Mouse (Mus musculus) myocyte (in vitro differentiated cells): Measurements from ENCODE around the gene Zscan2. TPM values are rescaled to one million over a fixed set of nuclear protein-coding genes. Genes with fewer than 3 reads are reported as not detected.
"Not testable (repeated sequence)": the region's sequence is repeated elsewhere in the genome, so short reads cannot be mapped to it uniquely, and the experiment has no call there.

Experiments used
- H3K27me3 ChIP-seq: one replicate; pipeline ENCODE4 v1.6.1; 2011; ENCODE audit not compliant: control insufficient read depth, insufficient read depth, insufficient read length
- H3K36me3 ChIP-seq: one replicate; pipeline ENCODE4 v1.6.1; 2011; ENCODE audit not compliant: control insufficient read depth, insufficient read depth
- H3K4me2 ChIP-seq: one replicate; pipeline ENCODE4 v1.6.1; 2011; ENCODE audit warnings: low read depth, control low read depth
- H3K4me3 ChIP-seq: one replicate; pipeline ENCODE4 v1.5.1; 2011; ENCODE audit warnings: mild to moderate bottlenecking, control low read depth, moderate library complexity
- H3K79me2 ChIP-seq: one replicate; pipeline ENCODE4 v1.6.1; 2011; ENCODE audit not compliant: control insufficient read depth, insufficient read depth
- H3ac ChIP-seq: one replicate; pipeline ENCODE4 v1.6.1; 2011; ENCODE audit not compliant: control insufficient read depth, insufficient read length
- CEBPB ChIP-seq: IDR thresholded peaks from 2 replicates; pipeline ENCODE4 v1.6.1; 2011; ENCODE audit warnings: mild to moderate bottlenecking, moderate library complexity; ENCODE audit not compliant: poor library complexity, insufficient read depth, severe bottlenecking
- E2F4 ChIP-seq: IDR thresholded peaks from one replicate; pipeline ENCODE4 v1.6.1; 2011; ENCODE audit warnings: mild to moderate bottlenecking, control low read depth, moderate library complexity; ENCODE audit not compliant: insufficient read depth
- MAX ChIP-seq: IDR thresholded peaks from one replicate; pipeline ENCODE4 v1.6.1; 2011; ENCODE audit warnings: low read depth, mild to moderate bottlenecking, control low read depth
- MYOD1 ChIP-seq, 3 experiments: IDR thresholded peaks; one replicate each; pipeline ENCODE4 v1.6.1; 2011; ENCODE audit warnings: control low read depth in 2 of 3, low read depth in 2 of 3, mild to moderate bottlenecking in 2 of 3, moderate library complexity in 1 of 3; ENCODE audit not compliant: insufficient read length in 2 of 3, control insufficient read depth in 1 of 3
- MYOG ChIP-seq, 3 experiments: IDR thresholded peaks; one replicate each; pipeline ENCODE4 v1.6.1; 2011; ENCODE audit warnings: control low read depth in 2 of 3, low read depth in 2 of 3, mild to moderate bottlenecking in 2 of 3; ENCODE audit not compliant: insufficient read length in 2 of 3, control insufficient read depth in 1 of 3, insufficient read depth in 1 of 3
- POLR2A ChIP-seq: IDR thresholded peaks from one replicate; pipeline ENCODE4 v1.6.1; 2011; ENCODE audit warnings: low read depth, mild to moderate bottlenecking, control low read depth, moderate library complexity; ENCODE audit not compliant: insufficient read length
- POLR2AphosphoS2 ChIP-seq: IDR thresholded peaks from one replicate; pipeline ENCODE4 v1.6.1; 2011; ENCODE audit warnings: low read depth, control low read depth; ENCODE audit not compliant: insufficient read length
- REST ChIP-seq: IDR thresholded peaks from one replicate; pipeline ENCODE4 v1.6.1; 2011; ENCODE audit warnings: mild to moderate bottlenecking, control low read depth, moderate library complexity; ENCODE audit not compliant: insufficient read depth, insufficient read length
- SRF ChIP-seq: IDR thresholded peaks from one replicate; pipeline ENCODE4 v1.6.1; 2011; ENCODE audit warnings: low read depth; ENCODE audit not compliant: control insufficient read depth, insufficient read length
- TCF12 ChIP-seq: IDR thresholded peaks from one replicate; pipeline ENCODE4 v1.6.1; 2011; ENCODE audit warnings: mild to moderate bottlenecking, control low read depth; ENCODE audit not compliant: poor library complexity, insufficient read depth, severe bottlenecking
- TCF3 ChIP-seq: IDR thresholded peaks from one replicate; pipeline ENCODE4 v1.6.1; 2011; ENCODE audit warnings: low read depth, control low read depth; ENCODE audit not compliant: insufficient read length
- USF1 ChIP-seq: IDR thresholded peaks from one replicate; pipeline ENCODE4 v1.6.1; 2011; ENCODE audit warnings: low read depth, mild to moderate bottlenecking, control low read depth, moderate library complexity
- polyA plus RNA-seq: library from polyadenylated mRNA; unstranded; fragments of >200 nt; fragmentation: generic; extraction: Trizol; gene quantifications from one replicate; pipeline ENCODE4 v1.2.1, GENCODE M21; 2012; ENCODE audit warnings: missing spikeins

Zscan2 gene
- polyA plus RNA-seq, 1 experiment = 6.3 TPM

GRCm38 (mm10) chr7:80832191-80832590, 28.5 kb upstream of the Zscan2 start:
- no peak overlapping the region for H3ac ChIP-seq
- TF ChIP-seq MAX (no peak), TCF3 (no peak), USF1 (no peak), MYOG (IDR thresholded peaks at IDR 0.05; ENCODE audit: control insufficient read depth in 1 of 3, insufficient read depth in 1 of 3, insufficient read length in 2 of 3, low read depth in 2 of 3) (no peak), TCF12 (no peak), REST (no peak), CEBPB (no peak), POLR2AphosphoS2 (no peak), SRF (no peak), E2F4 (no peak), MYOD1 (IDR thresholded peaks at IDR 0.05; ENCODE audit: control insufficient read depth in 1 of 3, insufficient read length in 2 of 3, low read depth in 2 of 3) (no peak), POLR2A (no peak)
- H3K27me3 ChIP-seq = no peaks in the 10 kb centered on the region
- H3K79me2 ChIP-seq = no peaks in the 10 kb centered on the region
- no peak overlapping the region for H3K4me2 ChIP-seq
- H3K4me3 ChIP-seq = no peak overlapping the region
- no peaks in the 10 kb centered on the region for H3K36me3 ChIP-seq

- H3K27me3 ChIP-seq, H3K4me2 ChIP-seq, H3ac ChIP-seq, H3K79me2 ChIP-seq, H3K36me3 ChIP-seq, H3K4me3 ChIP-seq: not testable (repeated sequence)
- TF ChIP-seq MYOD1 (IDR thresholded peaks at IDR 0.05; ENCODE audit: control insufficient read depth in 1 of 3, insufficient read length in 2 of 3, low read depth in 2 of 3) = peak in 2 of 3 experiments; percentile 61 to 76
- peak in 2 of 3 experiments; percentile 24 to 69 for TF ChIP-seq MYOG (IDR thresholded peaks at IDR 0.05; ENCODE audit: control insufficient read depth in 1 of 3, insufficient read depth in 1 of 3, insufficient read length in 2 of 3, low read depth in 2 of 3)
Measured at GRCm38 (mm10) chr7:80832996-80833650, 27.6 kb upstream of the Zscan2 start.

GRCm38 (mm10) chr7:80833651-80834532, 26.8 kb upstream of the Zscan2 start:
- no peak overlapping the region for H3K4me3 ChIP-seq
- H3K27me3 ChIP-seq = no peaks in the 10 kb centered on the region
- TF ChIP-seq POLR2AphosphoS2 = no peak
- no peak for TF ChIP-seq TCF12
- TF ChIP-seq CEBPB = no peak
- TF ChIP-seq POLR2A = no peak
- TF ChIP-seq MYOD1 (IDR thresholded peaks at IDR 0.05; ENCODE audit: control insufficient read depth in 1 of 3, insufficient read length in 2 of 3, low read depth in 2 of 3) = no peak
- no peak for TF ChIP-seq E2F4
- no peak for TF ChIP-seq REST
- TF ChIP-seq USF1 = no peak
- TF ChIP-seq MAX = no peak
- no peak for TF ChIP-seq SRF
- TF ChIP-seq MYOG (IDR thresholded peaks at IDR 0.05; ENCODE audit: control insufficient read depth in 1 of 3, insufficient read depth in 1 of 3, insufficient read length in 2 of 3, low read depth in 2 of 3) = no peak
- no peak for TF ChIP-seq TCF3
- no peak overlapping the region for H3K4me2 ChIP-seq
- no peak overlapping the region for H3ac ChIP-seq
- peaks cover 5% of the 10 kb centered on the region for H3K79me2 ChIP-seq
- no peaks in the 10 kb centered on the region for H3K36me3 ChIP-seq

DNA sequence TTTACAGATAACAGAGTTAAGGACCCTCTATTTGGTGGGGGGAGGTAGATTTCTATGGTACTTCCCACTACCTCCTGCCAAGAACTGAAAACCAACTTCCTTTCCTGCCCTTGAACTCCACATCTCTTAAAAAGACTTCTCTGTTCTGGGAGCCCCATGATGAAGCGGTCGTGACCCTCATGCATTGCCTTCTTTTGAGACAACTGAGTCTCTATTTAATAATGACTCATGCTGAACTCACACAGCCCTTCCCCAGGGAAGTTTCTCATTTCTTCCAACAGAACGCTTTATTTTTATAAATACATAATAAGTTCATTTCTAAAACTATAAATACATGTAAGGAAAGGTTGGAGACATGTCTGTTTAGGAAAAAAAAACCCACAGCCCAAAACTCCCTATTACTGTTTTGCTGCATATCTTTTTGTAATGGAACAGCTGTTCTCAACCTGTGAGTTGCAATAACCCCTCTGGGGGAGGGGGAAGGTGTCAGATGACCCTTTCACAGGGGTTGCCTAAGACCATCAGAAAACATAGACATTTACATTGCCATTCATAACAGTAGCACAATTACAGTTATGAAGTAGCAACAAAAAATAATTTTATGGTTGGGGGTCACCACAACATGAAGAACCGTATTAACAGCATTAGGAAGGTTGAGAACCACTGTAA, 24.6 kb upstream of the Zscan2 start:
- Histone ChIP-seq H3K79me2 (peaks cover 20% of the 10 kb centered on the region), H3K36me3 (no peaks in the 10 kb centered on the region), H3K27me3 (no peaks in the 10 kb centered on the region), H3ac (no peak overlapping the region), H3K4me3 (no peak overlapping the region), H3K4me2 (peak overlapping the region; percentile 91)
- TF ChIP-seq TCF3 = no peak
- TF ChIP-seq SRF = no peak
- peak; percentile 57 for TF ChIP-seq TCF12
- TF ChIP-seq CEBPB = peak; percentile 75; the same call in 1 of the 2 replicates
- TF ChIP-seq USF1 = no peak
- no peak for TF ChIP-seq POLR2AphosphoS2
- no peak for TF ChIP-seq MAX
- TF ChIP-seq MYOD1 (IDR thresholded peaks at IDR 0.05; ENCODE audit: control insufficient read depth in 1 of 3, insufficient read length in 2 of 3, low read depth in 2 of 3) = peak in 2 of 3 experiments; percentile 45 to 46
